Mouse (Mus musculus): ENCODE data around the gene Slc5a4a. TPM values are rescaled to one million over a fixed set of nuclear protein-coding genes. Genes with fewer than 3 reads are reported as not detected.

Gene Slc5a4a
- polyA plus RNA-seq, 1 experiment from 2014 or later, result not detected

DNA sequence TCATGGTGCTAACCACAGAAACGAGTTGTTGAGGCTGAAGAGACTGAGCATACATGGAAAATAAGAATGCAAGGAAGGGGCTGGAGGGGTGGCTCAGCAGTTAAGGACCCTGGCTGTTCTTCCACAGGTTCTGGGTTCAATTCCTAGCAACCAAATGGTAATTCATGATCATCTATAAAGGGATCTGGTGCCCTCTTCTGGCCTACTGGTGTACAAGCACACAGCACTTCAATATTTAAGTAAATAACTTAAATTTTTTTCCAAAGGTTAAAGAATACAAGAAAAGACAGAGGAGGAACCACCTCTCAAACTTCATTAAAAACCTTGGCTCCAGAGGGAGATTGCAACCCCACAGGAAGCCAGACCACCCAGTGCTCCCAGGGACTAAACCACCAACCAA is 82.4 kb downstream of the Slc5a4a start:
- Histone ChIP-seq H3K4me1 (no peaks in the 10 kb centered on the region), H3K4me2 (replicated peaks) (no peak overlapping the region), H3K4me3 (no peak overlapping the region), H3K9me3 (no peaks in the 10 kb centered on the region), H3K27ac (no peak overlapping the region), H3K9ac (no peak overlapping the region), H3K27me3 (no peaks in the 10 kb centered on the region), H3K36me3 (peaks cover 15% of the 10 kb centered on the region)
- ATAC-seq (ENCODE audit: low FRiP score, low read depth), result no peak
- 73% methylated on average over 1 of the region's 1 CpGs for WGBS

- peak; percentile 98 for ATAC-seq (ENCODE audit: low FRiP score, low read depth)
- Histone ChIP-seq H3K36me3 (peaks cover 7% of the 10 kb centered on the region), H3K9ac (peak within 1 kb of the TSS; percentile 71), H3K4me1 (peaks cover 12% of the 10 kb centered on the region), H3K9me3 (no peaks in the 10 kb centered on the region), H3K27ac (peak within 1 kb of the TSS; percentile 93), H3K27me3 (no peaks in the 10 kb centered on the region), H3K4me3 (peak within 1 kb of the TSS; percentile 62), H3K4me2 (replicated peaks) (peak within 1 kb of the TSS; percentile 67)
- 1% methylated on average over 47 of the region's 47 CpGs for WGBS
These were observed 90.3 kb downstream of the Slc5a4a start, which contains the start of gene Prmt2 for GRCm38 (mm10) chr10:76237341-76238225. Gene Prmt2, minus strand, starts transcription at chr10:76237865.

MicroRNAs encoded within 50 kb of the gene (microRNA counts, 519-probe panel; counts per million panel counts)
- 2,289 counts per million, percentile 32 among the panel's probes with 10 or more counts for microRNA mmu-miR-678

Small RNA genes within 50 kb of the gene (microRNA-seq; reads per million reads assigned to microRNA genes)
- not detected for gene Mir678

Other genes with a start within 250 kb of the Slc5a4a start
- 247 and 248 TPM in 2 replicates for gene Smarcb1, start 225.8 kb upstream of the Slc5a4a start, polyA plus RNA-seq (2015; fragmentation: Nextera tagmentation; extraction: Ambion mirVana)
- 9.8 and 11.5 TPM in 2 replicates for gene Chchd10, start 214.3 kb upstream of the Slc5a4a start, polyA plus RNA-seq (2015; fragmentation: Nextera tagmentation; extraction: Ambion mirVana)
- 194 and 198 TPM in 2 replicates for gene Mmp11, start 211.0 kb upstream of the Slc5a4a start, polyA plus RNA-seq (2015; fragmentation: Nextera tagmentation; extraction: Ambion mirVana)
- 0.15 TPM in 1 of 2 replicates, not detected in the other for gene Gm867, start 206.8 kb upstream of the Slc5a4a start, polyA plus RNA-seq (2015; fragmentation: Nextera tagmentation; extraction: Ambion mirVana)
- gene Vpreb3, start 204.4 kb upstream of the Slc5a4a start, polyA plus RNA-seq (2015; fragmentation: Nextera tagmentation; extraction: Ambion mirVana), result 0.33 and 0.66 TPM in 2 replicates
- 0.11 TPM in 1 of 2 replicates, not detected in the other for gene Gm5134, start 192.9 kb upstream of the Slc5a4a start, polyA plus RNA-seq (2015; fragmentation: Nextera tagmentation; extraction: Ambion mirVana)
- gene Zfp280b, start 114.8 kb upstream of the Slc5a4a start, polyA plus RNA-seq (2015; fragmentation: Nextera tagmentation; extraction: Ambion mirVana), result 22.1 and 22.5 TPM in 2 replicates
- gene Slc5a4b, start 36.5 kb upstream of the Slc5a4a start, polyA plus RNA-seq (2015; fragmentation: Nextera tagmentation; extraction: Ambion mirVana), result not detected in 2 replicates
- 59.6 and 60.0 TPM in 2 replicates for gene Prmt2, start 90.4 kb downstream of the Slc5a4a start, polyA plus RNA-seq (2015; fragmentation: Nextera tagmentation; extraction: Ambion mirVana)
- gene S100b, start 106.4 kb downstream of the Slc5a4a start, polyA plus RNA-seq (2015; fragmentation: Nextera tagmentation; extraction: Ambion mirVana), result 5.8 and 5.9 TPM in 2 replicates
- 11.9 and 14.4 TPM in 2 replicates for gene Dip2a, start 197.8 kb downstream of the Slc5a4a start, polyA plus RNA-seq (2015; fragmentation: Nextera tagmentation; extraction: Ambion mirVana)

Data from limb, embryonic 13.5 days (tissue).